Mouse (Mus musculus) cerebellum, adult (tissue): Measurements from ENCODE around the gene Gpr155.

Source experiments
- ATAC-seq: cut with Nextera tagmentation; 2 replicates; pipeline ENCODE4 v1.9.2; 2017; ENCODE audit warnings: mild to moderate bottlenecking, moderate library complexity, mixed read lengths; ENCODE audit not compliant: insufficient number of reproducible peaks, low FRiP score, low TSS enrichment

The Gpr155 gene

GRCm38 (mm10) chr2:73338415-73338814 is 48.0 kb downstream of the Gpr155 start:
- ATAC-seq = no peak

GRCm38 (mm10) chr2:73335949-73336348 is 50.4 kb downstream of the Gpr155 start:
- ATAC-seq = no peak

- ATAC-seq = no peak
Observed at GRCm38 (mm10) chr2:73325871-73326270, 60.5 kb downstream of the Gpr155 start.

GRCm38 (mm10) chr2:73322991-73323390 is 63.4 kb downstream of the Gpr155 start:
- ATAC-seq = no peak

GRCm38 (mm10) chr2:73319218-73319617 is 67.2 kb downstream of the Gpr155 start:
- ATAC-seq = no peak

GRCm38 (mm10) chr2:73317426-73317825 is 68.9 kb downstream of the Gpr155 start:
- ATAC-seq = no peak

- no peak for ATAC-seq
Observed at GRCm38 (mm10) chr2:73314311-73314710, 72.1 kb downstream of the Gpr155 start.

- ATAC-seq = no peak
Observed at GRCm38 (mm10) chr2:73313117-73313501, 73.3 kb downstream of the Gpr155 start.

- ATAC-seq = peak; percentile 99
Observed at GRCm38 (mm10) chr2:73312152-73313116, 73.9 kb downstream of the Gpr155 start, which contains the start of the genes Scrn3 and Cir1. Gene Scrn3 (plus strand): TSS chr2:73312601. Gene Cir1 (minus strand): TSS chr2:73312701.

- no peak for ATAC-seq
Observed at GRCm38 (mm10) chr2:73306006-73306405, 80.4 kb downstream of the Gpr155 start.

GRCm38 (mm10) chr2:73304506-73304905 is 81.9 kb downstream of the Gpr155 start:
- no peak for ATAC-seq

GRCm38 (mm10) chr2:73302722-73303121 is 83.7 kb downstream of the Gpr155 start:
- no peak for ATAC-seq

GRCm38 (mm10) chr2:73301979-73302378 is 84.4 kb downstream of the Gpr155 start:
- ATAC-seq = no peak

GRCm38 (mm10) chr2:73298841-73299240 is 87.5 kb downstream of the Gpr155 start:
- no peak for ATAC-seq

- ATAC-seq = no peak
Observed at GRCm38 (mm10) chr2:73298154-73298553, 88.2 kb downstream of the Gpr155 start.

GRCm38 (mm10) chr2:73295023-73295422 is 91.3 kb downstream of the Gpr155 start:
- ATAC-seq = no peak
